Mouse (Mus musculus) heart, postnatal 14 days (tissue): ENCODE measurements around the gene Psg16. TPM values are rescaled to one million over a fixed set of nuclear protein-coding genes. Genes with fewer than 3 reads are reported as not detected.
"Not testable (repeated sequence)": the region's sequence is repeated elsewhere in the genome, so short reads cannot be mapped to it uniquely, and the experiment has no call there.

Source experiments
- DNase-seq, 2 experiments: peaks; one replicate each; pipeline ENCODE4 v3.0.0; 2021 to 2022
- intact Hi-C: fragments of 180-260 bp; cut with DNase I; formaldehyde crosslinking; loops from one replicate; pipeline ENCODE4 v1.15.1; 2025
- total RNA-seq, 2 experiments: library from RNA; stranded (reverse); gene quantifications; 2 replicates each; pipeline ENCODE4 v1.2.3; 2021

The Psg16 gene
- total RNA-seq, 2 experiments from 2014 or later, result 0.05 TPM

DNA sequence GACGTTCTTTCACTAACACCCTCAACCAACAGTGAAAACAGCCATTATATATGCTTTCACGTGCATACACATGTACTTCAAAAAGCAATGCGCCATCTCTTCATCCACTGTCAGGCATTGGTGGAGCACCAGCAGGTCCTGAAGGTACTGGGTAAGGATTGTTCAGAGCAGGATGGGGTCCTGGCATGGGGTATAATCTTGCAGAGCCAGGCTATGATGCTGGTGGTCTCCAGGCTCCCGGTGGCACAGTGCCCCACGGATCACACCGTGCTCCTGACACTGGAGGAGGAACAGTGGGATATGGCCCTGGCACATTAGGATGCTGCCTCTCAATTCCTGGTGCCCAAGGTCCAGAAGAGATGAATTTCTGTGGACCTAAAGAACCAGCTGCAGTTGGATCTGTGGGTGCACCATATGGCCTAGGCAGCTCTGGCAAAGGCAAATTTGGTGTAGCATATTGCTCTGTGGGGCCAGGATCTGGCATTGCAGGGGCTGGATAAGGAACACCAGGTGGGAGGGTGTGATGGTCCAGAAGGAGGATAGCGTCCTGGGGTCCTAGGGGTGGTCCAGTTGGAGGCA lies 4.3 kb downstream of the Psg16 start:
- no peak for DNase-seq
- intact Hi-C loops, result loop anchor here (10.0 kb wide), 1 partner anchor 1317 kb away; no protein-coding TSS in a partner anchor

DNA sequence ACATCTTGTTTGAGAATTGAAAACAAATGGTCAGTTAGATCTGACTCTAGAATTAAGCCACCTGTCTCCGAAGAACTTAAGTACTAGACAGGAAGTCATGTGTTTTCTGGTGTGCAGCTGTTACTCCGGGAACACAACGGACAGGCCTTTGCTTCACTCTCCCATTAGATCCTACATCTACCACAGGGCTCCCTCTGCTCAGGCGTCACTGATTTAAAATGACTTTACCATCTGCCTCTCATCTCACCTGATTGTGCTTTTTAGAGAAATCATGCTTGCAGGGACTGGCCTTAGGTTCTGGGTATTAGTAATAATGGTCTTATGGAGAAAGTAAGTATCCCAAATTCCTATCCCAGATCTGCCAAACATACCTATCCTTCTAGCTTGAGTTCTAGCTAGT lies 8.9 kb downstream of the Psg16 start:
- intact Hi-C loops, result no loop called here
- DNase-seq, result no peak

DNA sequence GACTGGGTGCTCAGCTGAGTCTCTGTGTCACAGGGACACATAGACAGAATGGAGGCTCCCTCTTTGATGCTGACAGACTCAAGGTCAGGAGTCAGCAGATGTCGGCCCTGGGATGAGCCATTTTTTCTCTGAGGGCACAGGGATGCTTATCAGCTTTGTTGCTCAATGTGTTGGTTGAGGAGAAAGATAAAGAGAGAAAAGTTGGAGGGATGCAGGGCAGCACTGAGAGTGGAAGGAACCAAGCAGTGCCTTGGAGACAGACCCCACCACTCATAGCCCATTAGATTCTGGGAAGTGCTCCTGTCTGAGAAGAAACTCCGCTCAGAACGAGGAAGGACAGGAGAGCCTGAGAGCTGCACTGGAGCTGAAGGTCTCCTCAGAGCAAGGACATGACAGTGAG lies 13.9 kb downstream of the Psg16 start:
- no peak for DNase-seq
- intact Hi-C loops, result no loop called here

DNA sequence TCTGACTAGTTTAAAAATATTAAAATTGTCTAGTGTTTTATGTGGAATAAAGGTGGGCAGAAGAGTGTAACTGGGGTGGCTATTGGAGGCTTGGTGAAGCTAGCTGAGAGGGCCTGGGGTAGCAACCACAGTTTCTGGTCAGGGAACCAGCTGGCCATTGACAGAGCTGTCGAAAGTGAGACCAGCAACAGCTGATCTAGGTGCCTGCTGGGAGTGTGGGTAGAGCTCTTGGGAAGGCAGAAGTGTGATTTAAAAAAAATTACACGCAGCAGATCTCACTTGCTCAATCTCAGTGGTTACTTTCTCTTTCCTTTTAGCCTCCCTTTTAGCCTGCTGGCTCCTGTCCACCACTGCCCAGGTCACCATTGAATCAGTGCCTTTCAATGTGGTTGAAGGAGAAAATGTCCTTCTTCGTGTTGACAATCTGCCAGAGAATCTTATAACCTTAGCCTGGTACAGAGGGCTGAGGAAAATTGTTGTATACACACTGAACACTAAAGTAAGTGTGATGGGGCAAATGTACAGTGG lies 16.3 kb downstream of the Psg16 start:
- no peak for DNase-seq
- intact Hi-C loops, result no loop called here

DNA sequence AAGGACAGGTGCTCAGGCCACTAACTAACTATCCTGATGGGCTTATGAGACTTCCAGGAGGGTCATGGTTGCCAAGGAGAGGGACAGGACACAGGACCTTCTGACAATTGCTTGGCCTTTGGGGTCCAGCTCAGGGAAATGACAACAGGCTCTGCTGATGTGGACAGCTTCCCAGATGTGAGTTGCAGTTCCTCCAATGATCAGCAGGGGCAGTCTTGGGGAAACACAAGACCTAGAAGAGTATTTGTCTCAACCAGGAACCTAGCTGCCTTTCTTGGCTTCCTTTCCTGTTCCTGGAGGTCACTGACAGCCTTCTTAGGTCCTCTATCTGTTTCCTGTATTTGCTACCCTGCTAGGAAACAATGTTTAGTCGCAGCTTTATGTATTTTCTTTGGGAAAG lies 17.4 kb downstream of the Psg16 start:
- peak in 1 of 2 experiments; percentile 13 for DNase-seq
- intact Hi-C loops, result no loop called here

DNA sequence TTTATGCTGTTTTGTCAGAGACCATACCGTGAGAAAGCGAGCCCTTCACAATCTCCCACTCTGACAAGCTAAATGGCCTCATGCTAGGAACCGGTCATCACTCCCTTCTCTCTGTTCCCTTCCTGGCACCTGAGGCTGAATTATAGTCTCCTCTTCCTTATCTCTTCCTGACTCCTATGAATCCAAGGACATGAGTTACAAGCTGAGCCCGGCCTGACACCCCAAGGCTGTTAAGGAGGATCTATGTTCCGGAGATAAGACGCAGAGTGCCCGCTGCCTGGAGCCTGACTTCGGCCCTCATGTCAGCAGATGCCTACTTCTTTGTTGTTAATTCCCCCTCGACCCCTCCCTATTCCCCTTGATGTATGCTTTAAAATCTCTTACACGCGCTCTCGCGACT lies 27.8 kb downstream of the Psg16 start:
- intact Hi-C loops, DNase-seq: not testable (repeated sequence)

DNA sequence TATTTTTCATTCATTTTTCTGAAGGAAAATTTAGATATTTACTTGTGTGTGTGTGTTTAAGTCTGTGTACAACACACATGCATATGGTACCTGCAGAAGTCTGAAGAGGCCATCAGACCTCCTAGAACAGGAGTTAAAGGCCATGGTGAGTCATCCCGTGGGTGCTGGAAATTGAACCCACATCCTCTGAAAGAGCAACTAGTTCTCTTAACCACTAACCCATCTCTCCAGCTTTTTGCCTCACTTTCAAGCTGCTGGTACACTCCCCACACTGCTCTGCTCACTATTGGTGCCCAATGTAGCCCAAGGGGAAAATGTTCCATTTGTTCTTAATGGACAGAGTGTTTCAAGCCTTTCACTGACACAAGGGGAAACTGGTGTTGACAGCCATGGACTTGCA lies 61.5 kb downstream of the Psg16 start:
- DNase-seq, result no peak
- intact Hi-C loops, result no loop called here

DNA sequence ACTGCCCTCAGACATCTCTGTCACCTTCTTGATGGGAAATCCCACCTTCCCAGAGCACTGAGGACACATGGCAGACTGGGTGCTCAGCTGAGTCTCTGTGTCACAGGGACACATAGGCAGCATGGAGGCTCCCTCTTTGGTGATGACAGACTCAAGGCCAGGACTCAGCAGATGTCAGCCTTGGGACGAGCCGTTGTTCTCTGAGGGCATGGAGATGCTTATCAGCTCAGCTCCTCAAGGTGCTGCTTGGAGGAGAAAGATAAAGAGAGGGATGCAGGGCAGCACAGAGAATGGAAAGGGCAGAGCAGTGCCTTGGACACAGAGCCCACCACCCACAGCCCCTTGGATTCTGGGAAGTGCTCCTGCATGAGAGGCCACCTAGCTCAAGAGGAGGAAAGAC lies 76.1 kb downstream of the Psg16 start, which contains the start of gene Ceacam3:
Ceacam3 (plus strand) TSS at position 352 of the 400 bp plus-strand sequence.
- no peak for DNase-seq
- intact Hi-C loops, result no loop called here

DNA sequence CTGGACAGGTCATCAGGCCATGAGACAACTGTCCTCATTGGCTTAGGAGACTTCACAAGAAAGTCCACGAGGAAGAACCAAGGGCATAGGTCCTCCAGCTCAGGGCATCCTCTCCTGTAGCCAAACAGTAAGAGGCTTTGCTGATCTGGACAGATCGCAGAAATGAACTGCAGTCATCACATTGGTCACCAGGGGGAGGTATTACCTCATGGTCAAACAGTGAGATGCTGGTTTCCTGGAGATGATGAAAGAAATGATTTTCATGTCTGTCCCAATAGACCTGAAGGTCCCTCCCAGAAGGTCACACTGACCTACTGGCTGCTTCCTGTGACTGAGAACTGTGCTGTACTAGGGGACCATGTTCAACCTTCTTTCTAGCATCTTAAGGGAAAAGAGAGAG lies 81.8 kb downstream of the Psg16 start:
- intact Hi-C loops, result loop anchor here (2.0 kb wide), 1 partner anchor 1525 kb away; no protein-coding TSS in a partner anchor
- DNase-seq, result peak; percentile 11 to 62

DNA sequence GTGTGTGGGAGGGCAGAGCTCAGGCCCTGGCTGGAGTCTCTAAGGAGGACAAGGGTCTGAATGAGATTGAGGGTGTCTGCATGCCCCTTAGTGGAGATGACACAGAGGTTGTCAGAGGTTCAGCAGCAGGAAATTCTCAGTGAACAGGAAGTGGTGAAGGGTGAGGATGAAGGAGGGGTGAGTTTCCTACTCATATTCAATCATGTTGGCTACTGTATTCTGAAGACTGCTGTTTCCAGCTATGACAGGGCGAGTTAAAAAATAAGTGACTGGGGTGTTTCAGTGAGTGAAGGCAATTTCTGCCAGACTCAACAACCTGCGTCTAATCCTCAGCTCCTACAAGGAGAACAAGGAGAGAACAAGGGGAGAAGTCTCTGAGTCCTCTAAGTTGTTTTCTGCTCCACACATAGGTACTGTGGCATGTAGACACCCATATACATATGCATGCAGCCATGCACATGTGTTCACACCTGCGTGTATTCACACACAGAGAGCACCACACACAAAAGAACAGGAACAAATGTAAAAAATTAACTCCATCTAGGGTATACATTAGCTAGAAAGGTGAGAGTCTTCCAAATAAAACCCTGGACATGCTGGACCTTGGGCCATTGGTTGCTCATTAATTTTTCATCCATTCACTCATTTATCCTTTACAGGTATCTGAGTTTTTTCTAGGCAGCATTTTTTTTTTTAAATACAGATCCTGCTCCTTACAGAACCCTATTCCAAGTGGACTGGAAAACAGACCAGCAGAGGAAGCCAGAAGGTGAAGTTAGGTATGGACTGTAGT lies 83.2 kb downstream of the Psg16 start:
- intact Hi-C loops, result loop anchor here (2.0 kb wide), 1 partner anchor 1524 kb away; no protein-coding TSS in a partner anchor

DNA sequence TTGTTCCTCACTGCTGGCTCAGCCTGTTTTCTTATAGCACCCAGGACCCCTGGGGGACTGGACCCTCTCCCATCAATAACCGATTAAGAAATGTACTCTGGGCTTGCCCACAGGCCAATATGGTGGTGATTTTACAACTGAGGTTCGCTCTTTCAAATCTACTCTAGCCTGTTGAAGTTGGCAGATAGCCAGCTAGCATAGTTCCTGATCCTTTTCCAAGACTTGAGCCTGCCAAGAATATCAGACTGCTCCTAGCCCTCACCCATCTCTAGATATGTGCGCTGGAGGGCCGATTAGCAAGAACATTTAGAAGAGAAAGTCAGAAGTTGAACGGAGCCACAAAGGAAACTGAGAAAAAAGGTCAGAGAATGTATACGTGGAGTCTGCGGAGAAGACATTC lies 85.2 kb downstream of the Psg16 start:
- peak in 1 of 2 experiments; percentile 28 for DNase-seq
- intact Hi-C loops, result no loop called here

More for the DNA sequence above, 83.2 kb downstream of the Psg16 start:
- no peak for DNase-seq

DNA sequence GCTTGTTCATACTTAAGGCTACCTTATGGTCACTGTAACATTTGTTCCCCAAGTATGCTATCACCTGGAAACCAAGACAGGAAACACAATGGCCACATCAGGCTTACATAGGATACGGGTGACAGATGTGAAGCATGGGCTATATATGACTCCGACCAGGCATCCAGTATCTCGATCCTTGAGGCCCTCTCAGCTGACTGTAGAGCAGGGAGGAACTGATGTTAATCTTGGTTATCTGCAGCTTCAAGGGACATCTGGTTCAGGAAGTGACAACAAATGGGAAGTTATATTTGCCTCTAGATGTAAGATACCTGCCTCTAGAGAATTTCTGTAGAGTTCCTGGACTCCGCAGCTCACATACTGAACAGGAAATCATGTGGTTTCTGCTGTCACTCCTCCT lies 98.0 kb downstream of the Psg16 start:
- intact Hi-C loops, result no loop called here
- DNase-seq, result no peak

Other genes with a start within 250 kb of the Psg16 start
- gene Prkd2, start 231.1 kb upstream of the Psg16 start, total RNA-seq, result 10 to 100 TPM; 35.3 to 35.9 TPM
- 10 to 100 TPM; 18.6 to 19.0 TPM for gene Dact3, start 198.7 kb upstream of the Psg16 start, total RNA-seq
- gene Gng8, start 182.3 kb upstream of the Psg16 start, total RNA-seq, result under 1 TPM; 0.81 to 0.98 TPM
- 1 to 10 TPM; 1.4 to 1.6 TPM for gene Ptgir, start 167.6 kb upstream of the Psg16 start, total RNA-seq
- 100 to 1,000 TPM; 228 to 250 TPM for gene Calm3, start 149.9 kb upstream of the Psg16 start, total RNA-seq
- gene Pnmal2, start 129.4 kb upstream of the Psg16 start, total RNA-seq, result 1 to 10 TPM; 3.6 to 4.0 TPM
- gene Pnmal1, start 114.4 kb upstream of the Psg16 start, total RNA-seq, result not detected
- gene Gm42372, start 91.0 kb upstream of the Psg16 start, total RNA-seq, result under 1 TPM; 0.07 TPM
- gene Ccdc8, start 81.3 kb upstream of the Psg16 start, total RNA-seq, result 10 to 100 TPM in 1 of 2 experiments, 1 to 10 TPM in 1; 9.8 to 10.3 TPM
- 100 to 1,000 TPM; 101 to 108 TPM for gene Ppp5c, start 46.1 kb upstream of the Psg16 start, total RNA-seq
- 1 to 10 TPM; 4.9 to 5.4 TPM for gene Hif3a, start 11.6 kb upstream of the Psg16 start, total RNA-seq
- not detected for gene Ceacam3, start 76.2 kb downstream of the Psg16 start, total RNA-seq
- gene Psg29, start 129.4 kb downstream of the Psg16 start, total RNA-seq, result not detected